Mouse (Mus musculus): ENCODE measurements around the gene Ttc39a. TPM values are rescaled to one million over a fixed set of nuclear protein-coding genes. Genes with fewer than 3 reads are reported as not detected.
A peak's percentile ranks its signal among the peaks of the same experiment; 100 is the strongest.

Ttc39a gene
- polyA plus RNA-seq (2014; fragmentation: Nextera tagmentation; extraction: Ambion mirVana): 10.8 and 11.4 TPM in 2 replicates

- Histone ChIP-seq H3K9ac (ENCODE audit: low read depth, low read length) (peak within 1 kb of the TSS; percentile 84), H3K4me2 (peak within 1 kb of the TSS; percentile 98), H3K27ac (ENCODE audit: low read depth, low read length) (peak within 1 kb of the TSS; percentile 84), H3K4me3 (ENCODE audit: low read depth, low read length) (peak within 1 kb of the TSS; percentile 73), H3K9me3 (replicated peaks; ENCODE audit: control insufficient read depth, low read length) (no peaks in the 10 kb centered on the region), H3K36me3 (ENCODE audit: control insufficient read depth, insufficient read depth, low read length) (no peaks in the 10 kb centered on the region; the same call in 1 of the 2 replicates), H3K27me3 (ENCODE audit: control insufficient read depth, insufficient read depth, low read length) (no peaks in the 10 kb centered on the region), H3K4me1 (ENCODE audit: control insufficient read depth, insufficient read depth, low read length) (peaks cover 32% of the 10 kb centered on the region)
- peak; percentile 59 for ATAC-seq (replicated peaks; ENCODE audit: insufficient number of reproducible peaks, low FRiP score, low TSS enrichment)
- WGBS (ENCODE audit: insufficient replicate concordance): under 1% methylated on average over 40 of the region's 56 CpGs
Measured at GRCm38 (mm10) chr4:109406486-109407175, at the start of gene Ttc39a. Gene Ttc39a (plus strand): TSS chr4:109406623.

- Histone ChIP-seq H3K9me3 (replicated peaks; ENCODE audit: control insufficient read depth, low read length) (no peaks in the 10 kb centered on the region), H3K9ac (ENCODE audit: low read depth, low read length) (no peak overlapping the region), H3K36me3 (ENCODE audit: control insufficient read depth, insufficient read depth, low read length) (peaks cover 4% of the 10 kb centered on the region; the same call in 1 of the 2 replicates), H3K4me2 (no peak overlapping the region), H3K4me3 (ENCODE audit: low read depth, low read length) (no peak overlapping the region), H3K27ac (ENCODE audit: low read depth, low read length) (no peak overlapping the region), H3K4me1 (ENCODE audit: control insufficient read depth, insufficient read depth, low read length) (no peaks in the 10 kb centered on the region), H3K27me3 (ENCODE audit: control insufficient read depth, insufficient read depth, low read length) (no peaks in the 10 kb centered on the region)
- no peak for ATAC-seq (replicated peaks; ENCODE audit: insufficient number of reproducible peaks, low FRiP score, low TSS enrichment)
- WGBS (ENCODE audit: insufficient replicate concordance): 88% methylated on average over 1 of the region's 1 CpGs
Measured at GRCm38 (mm10) chr4:109378107-109378506, 28.3 kb upstream of the Ttc39a start.

GRCm38 (mm10) chr4:109382457-109382856 is 24.0 kb upstream of the Ttc39a start:
- no peak overlapping the region for H3K9ac ChIP-seq (ENCODE audit: low read depth, low read length)
- H3K9me3 ChIP-seq (replicated peaks; ENCODE audit: control insufficient read depth, low read length): no peaks in the 10 kb centered on the region
- 81% methylated on average over 2 of the region's 2 CpGs for WGBS (ENCODE audit: insufficient replicate concordance)
- H3K4me2 ChIP-seq: no peak overlapping the region
- no peaks in the 10 kb centered on the region for H3K27me3 ChIP-seq (ENCODE audit: control insufficient read depth, insufficient read depth, low read length)
- no peak overlapping the region for H3K27ac ChIP-seq (ENCODE audit: low read depth, low read length)
- ATAC-seq (replicated peaks; ENCODE audit: insufficient number of reproducible peaks, low FRiP score, low TSS enrichment): no peak
- no peaks in the 10 kb centered on the region for H3K4me1 ChIP-seq (ENCODE audit: control insufficient read depth, insufficient read depth, low read length)
- H3K36me3 ChIP-seq (ENCODE audit: control insufficient read depth, insufficient read depth, low read length): peaks cover 4% of the 10 kb centered on the region; the same call in 1 of the 2 replicates
- H3K4me3 ChIP-seq (ENCODE audit: low read depth, low read length): no peak overlapping the region

GRCm38 (mm10) chr4:109385599-109385998 is 20.8 kb upstream of the Ttc39a start:
- Histone ChIP-seq H3K36me3 (ENCODE audit: control insufficient read depth, insufficient read depth, low read length) (no peaks in the 10 kb centered on the region), H3K27me3 (ENCODE audit: control insufficient read depth, insufficient read depth, low read length) (no peaks in the 10 kb centered on the region), H3K9me3 (replicated peaks; ENCODE audit: control insufficient read depth, low read length) (no peaks in the 10 kb centered on the region), H3K9ac (ENCODE audit: low read depth, low read length) (no peak overlapping the region), H3K27ac (ENCODE audit: low read depth, low read length) (no peak overlapping the region), H3K4me1 (ENCODE audit: control insufficient read depth, insufficient read depth, low read length) (no peaks in the 10 kb centered on the region), H3K4me2 (no peak overlapping the region), H3K4me3 (ENCODE audit: low read depth, low read length) (no peak overlapping the region)
- WGBS (ENCODE audit: insufficient replicate concordance): 68% methylated on average over 4 of the region's 4 CpGs
- no peak for ATAC-seq (replicated peaks; ENCODE audit: insufficient number of reproducible peaks, low FRiP score, low TSS enrichment)

GRCm38 (mm10) chr4:109393229-109393779 is 13.1 kb upstream of the Ttc39a start:
- Histone ChIP-seq H3K4me3 (ENCODE audit: low read depth, low read length) (no peak overlapping the region), H3K27ac (ENCODE audit: low read depth, low read length) (no peak overlapping the region), H3K27me3 (ENCODE audit: control insufficient read depth, insufficient read depth, low read length) (0 out of 2 replicates have a peak, but pooled peaks cover 2% of the 10 kb centered on the region), H3K36me3 (ENCODE audit: control insufficient read depth, insufficient read depth, low read length) (no peaks in the 10 kb centered on the region), H3K9me3 (replicated peaks; ENCODE audit: control insufficient read depth, low read length) (no peaks in the 10 kb centered on the region), H3K4me1 (ENCODE audit: control insufficient read depth, insufficient read depth, low read length) (peaks cover 9% of the 10 kb centered on the region; the same call in 1 of the 2 replicates), H3K9ac (ENCODE audit: low read depth, low read length) (no peak overlapping the region), H3K4me2 (no peak overlapping the region)
- WGBS (ENCODE audit: insufficient replicate concordance): 72% methylated on average over 6 of the region's 6 CpGs
- no peak for ATAC-seq (replicated peaks; ENCODE audit: insufficient number of reproducible peaks, low FRiP score, low TSS enrichment)

- H3K27ac ChIP-seq (ENCODE audit: low read depth, low read length): no peak overlapping the region
- 0 out of 2 replicates have a peak overlapping the region, but pooled peaks have one; percentile 14 for H3K4me3 ChIP-seq (ENCODE audit: low read depth, low read length)
- H3K4me1 ChIP-seq (ENCODE audit: control insufficient read depth, insufficient read depth, low read length): peaks cover 9% of the 10 kb centered on the region; the same call in 1 of the 2 replicates
- H3K4me2 ChIP-seq: peak overlapping the region; percentile 58
- ATAC-seq (replicated peaks; ENCODE audit: insufficient number of reproducible peaks, low FRiP score, low TSS enrichment): peak; percentile 55; the same call in 1 of the 2 replicates
- H3K36me3 ChIP-seq (ENCODE audit: control insufficient read depth, insufficient read depth, low read length): no peaks in the 10 kb centered on the region
- WGBS (ENCODE audit: insufficient replicate concordance): 11% methylated on average over 13 of the region's 13 CpGs
- no peaks in the 10 kb centered on the region for H3K9me3 ChIP-seq (replicated peaks; ENCODE audit: control insufficient read depth, low read length)
- 0 out of 2 replicates have a peak, but pooled peaks cover 2% of the 10 kb centered on the region for H3K27me3 ChIP-seq (ENCODE audit: control insufficient read depth, insufficient read depth, low read length)
- no peak overlapping the region for H3K9ac ChIP-seq (ENCODE audit: low read depth, low read length)
Measured at GRCm38 (mm10) chr4:109393902-109394301, 12.5 kb upstream of the Ttc39a start.

- peak overlapping the region; percentile 58 for H3K4me2 ChIP-seq
- WGBS (ENCODE audit: insufficient replicate concordance): 23% methylated on average over 13 of the region's 13 CpGs
- no peaks in the 10 kb centered on the region for H3K36me3 ChIP-seq (ENCODE audit: control insufficient read depth, insufficient read depth, low read length)
- no peak overlapping the region for H3K9ac ChIP-seq (ENCODE audit: low read depth, low read length)
- no peak overlapping the region for H3K27ac ChIP-seq (ENCODE audit: low read depth, low read length)
- no peaks in the 10 kb centered on the region for H3K9me3 ChIP-seq (replicated peaks; ENCODE audit: control insufficient read depth, low read length)
- peaks cover 2% of the 10 kb centered on the region; the same call in 1 of the 2 replicates for H3K27me3 ChIP-seq (ENCODE audit: control insufficient read depth, insufficient read depth, low read length)
- peaks cover 9% of the 10 kb centered on the region; the same call in 1 of the 2 replicates for H3K4me1 ChIP-seq (ENCODE audit: control insufficient read depth, insufficient read depth, low read length)
- no peak for ATAC-seq (replicated peaks; ENCODE audit: insufficient number of reproducible peaks, low FRiP score, low TSS enrichment)
- H3K4me3 ChIP-seq (ENCODE audit: low read depth, low read length): 0 out of 2 replicates have a peak overlapping the region, but pooled peaks have one; percentile 14
Measured at GRCm38 (mm10) chr4:109394314-109395074, 11.9 kb upstream of the Ttc39a start.

GRCm38 (mm10) chr4:109400366-109400980 is 6.0 kb upstream of the Ttc39a start:
- 81% methylated on average over 10 of the region's 10 CpGs for WGBS (ENCODE audit: insufficient replicate concordance)
- no peak overlapping the region for H3K9ac ChIP-seq (ENCODE audit: low read depth, low read length)
- no peak for ATAC-seq (replicated peaks; ENCODE audit: insufficient number of reproducible peaks, low FRiP score, low TSS enrichment)
- no peak overlapping the region for H3K4me3 ChIP-seq (ENCODE audit: low read depth, low read length)
- no peaks in the 10 kb centered on the region for H3K9me3 ChIP-seq (replicated peaks; ENCODE audit: control insufficient read depth, low read length)
- peaks cover 4% of the 10 kb centered on the region; the same call in 1 of the 2 replicates for H3K4me1 ChIP-seq (ENCODE audit: control insufficient read depth, insufficient read depth, low read length)
- H3K36me3 ChIP-seq (ENCODE audit: control insufficient read depth, insufficient read depth, low read length): no peaks in the 10 kb centered on the region; the same call in 1 of the 2 replicates
- no peak overlapping the region for H3K4me2 ChIP-seq
- H3K27me3 ChIP-seq (ENCODE audit: control insufficient read depth, insufficient read depth, low read length): no peaks in the 10 kb centered on the region; the same call in 1 of the 2 replicates
- no peak overlapping the region for H3K27ac ChIP-seq (ENCODE audit: low read depth, low read length)
